Mouse (Mus musculus) sigmoid colon, adult 10 weeks (tissue): Measurements from ENCODE around the gene Prox1. TPM values are rescaled to one million over a fixed set of nuclear protein-coding genes. Genes with fewer than 3 reads are reported as not detected.

Experiments used
- polyA plus RNA-seq: library from polyadenylated mRNA; stranded (reverse); fragments of 350-450 nt; fragmentation: Illumina TruSeq; extraction: RNeasy Lipid Tissue Mini Kit (QIAGEN cat#74804); gene quantifications from one replicate; pipeline ENCODE4 v1.2.3, GENCODE M21; 2014; ENCODE audit warnings: low read depth, low replicate concordance

The Prox1 gene
- 4.9 TPM for polyA plus RNA-seq

DNA sequence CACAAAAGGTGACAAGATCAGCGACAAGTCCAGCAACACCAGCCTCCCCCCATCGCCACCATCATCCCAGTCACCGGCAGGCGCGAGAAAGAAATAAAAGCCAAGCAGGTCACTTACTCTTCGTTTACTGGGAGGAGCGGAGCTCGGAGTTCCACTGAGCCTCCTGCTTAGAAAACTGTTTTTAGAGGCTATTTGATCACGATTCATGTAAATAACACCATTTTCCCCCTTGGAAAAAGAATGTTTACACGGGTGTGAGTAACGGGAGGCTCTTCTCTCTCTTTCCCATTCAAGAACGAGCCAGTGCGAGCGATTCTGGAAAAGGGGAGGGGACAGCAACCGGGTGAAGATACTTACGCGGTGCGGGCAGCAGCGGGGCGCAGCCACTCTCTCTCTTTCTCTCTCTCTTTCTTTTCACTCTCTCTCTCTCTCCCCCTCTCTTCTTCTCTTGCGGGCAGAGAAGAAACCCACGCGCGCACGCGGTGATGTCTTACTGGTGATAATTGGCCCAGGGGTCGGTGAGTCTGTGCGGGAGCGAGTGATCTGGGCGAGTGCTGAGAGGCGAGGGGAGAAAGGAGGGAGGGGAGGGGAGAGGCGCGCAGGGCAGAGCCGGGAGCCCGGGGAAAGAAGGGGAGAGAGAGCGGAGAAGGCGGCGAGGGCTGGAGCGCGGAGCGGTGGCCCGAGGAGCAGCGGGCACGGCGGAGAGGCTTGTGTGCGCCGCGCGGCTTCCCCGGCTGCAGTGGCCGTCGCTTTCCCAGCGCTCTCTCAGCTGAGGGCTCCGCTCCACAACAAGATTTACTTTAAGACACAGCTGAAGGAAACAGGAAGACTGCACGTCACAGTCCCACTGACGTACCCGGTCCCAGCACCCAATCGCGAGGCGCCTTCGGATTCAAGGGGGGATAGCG lies at the start of gene Prox1:
Gene Prox1 (minus strand): TSS at position 804 of the 908 bp plus-strand sequence.

Other genes with a start within 250 kb of the Prox1 start
- gene Smyd2, start 248.4 kb downstream of the Prox1 start, polyA plus RNA-seq: 4.7 TPM